Mouse (Mus musculus): Measurements from ENCODE around the gene Lrrc25. TPM values are rescaled to one million over a fixed set of nuclear protein-coding genes. Genes with fewer than 3 reads are reported as not detected.
A peak's percentile ranks its signal among the peaks of the same experiment; 100 is the strongest.

The Lrrc25 gene
- total and polyA plus RNA-seq, 2 experiments, result 1.4 to 7.0 TPM

GRCm38 (mm10) chr8:70628986-70629490 lies 13.1 kb downstream of the Lrrc25 start:
- H3K79me2 ChIP-seq (ENCODE audit: control insufficient read depth, insufficient read depth, low read length), result no peaks in the 10 kb centered on the region
- 70% methylated on average over 7 of the region's 7 CpGs for WGBS
- no peak for DNase-seq (ENCODE audit: extremely low read depth, low read depth, low spot score)
- TF ChIP-seq CTCF (IDR thresholded peaks at IDR 0.05; ENCODE audit: low read depth, low read length) (no peak), POLR2A (IDR thresholded peaks at IDR 0.05; ENCODE audit: extremely low read depth, insufficient read depth, low read length) (no peak)
- H3K27ac ChIP-seq (replicated peaks; ENCODE audit: insufficient read depth, low read depth, low read length), result no peak overlapping the region
- H3K9ac ChIP-seq (ENCODE audit: low read depth, low read length), result no peak overlapping the region
- no peak overlapping the region for H3K4me3 ChIP-seq (ENCODE audit: insufficient read depth, low read depth, low read length)
- H3K36me3 ChIP-seq (ENCODE audit: control insufficient read depth, insufficient read depth, low read length), result no peaks in the 10 kb centered on the region
- H3K4me1 ChIP-seq (ENCODE audit: control insufficient read depth, insufficient read depth, low read length), result peaks cover 18% of the 10 kb centered on the region
- no peaks in the 10 kb centered on the region for H3K27me3 ChIP-seq (ENCODE audit: control insufficient read depth, insufficient read depth, low read length)

GRCm38 (mm10) chr8:70629574-70630531 lies 13.9 kb downstream of the Lrrc25 start:
- H3K27ac ChIP-seq (replicated peaks; ENCODE audit: insufficient read depth, low read depth, low read length), result peak overlapping the region; percentile 75
- H3K9ac ChIP-seq (ENCODE audit: low read depth, low read length), result peak overlapping the region; percentile 68
- DNase-seq (ENCODE audit: extremely low read depth, low read depth, low spot score), result peak; percentile 75
- H3K27me3 ChIP-seq (ENCODE audit: control insufficient read depth, insufficient read depth, low read length), result no peaks in the 10 kb centered on the region
- TF ChIP-seq POLR2A (IDR thresholded peaks at IDR 0.05; ENCODE audit: extremely low read depth, insufficient read depth, low read length) (0 out of 2 replicates have a peak, but pooled peaks have one; percentile 11), CTCF (IDR thresholded peaks at IDR 0.05; ENCODE audit: low read depth, low read length) (peak; percentile 100)
- H3K36me3 ChIP-seq (ENCODE audit: control insufficient read depth, insufficient read depth, low read length), result no peaks in the 10 kb centered on the region
- H3K4me1 ChIP-seq (ENCODE audit: control insufficient read depth, insufficient read depth, low read length), result peaks cover 24% of the 10 kb centered on the region
- peak overlapping the region; percentile 44 for H3K4me3 ChIP-seq (ENCODE audit: insufficient read depth, low read depth, low read length)
- 5% methylated on average over 60 of the region's 60 CpGs for WGBS
- H3K79me2 ChIP-seq (ENCODE audit: control insufficient read depth, insufficient read depth, low read length), result no peaks in the 10 kb centered on the region

GRCm38 (mm10) chr8:70630532-70631381 lies 14.8 kb downstream of the Lrrc25 start:
- WGBS, result 1% methylated on average over 22 of the region's 22 CpGs
- Histone ChIP-seq H3K27me3 (ENCODE audit: control insufficient read depth, insufficient read depth, low read length) (no peaks in the 10 kb centered on the region), H3K4me3 (ENCODE audit: insufficient read depth, low read depth, low read length) (peak overlapping the region; percentile 70), H3K36me3 (ENCODE audit: control insufficient read depth, insufficient read depth, low read length) (no peaks in the 10 kb centered on the region), H3K79me2 (ENCODE audit: control insufficient read depth, insufficient read depth, low read length) (no peaks in the 10 kb centered on the region), H3K27ac (replicated peaks; ENCODE audit: insufficient read depth, low read depth, low read length) (peak overlapping the region; percentile 87), H3K4me1 (ENCODE audit: control insufficient read depth, insufficient read depth, low read length) (peaks cover 29% of the 10 kb centered on the region), H3K9ac (ENCODE audit: low read depth, low read length) (peak overlapping the region; percentile 86)
- DNase-seq (ENCODE audit: extremely low read depth, low read depth, low spot score), result peak; percentile 95
- no peak for TF ChIP-seq POLR2A (IDR thresholded peaks at IDR 0.05; ENCODE audit: extremely low read depth, insufficient read depth, low read length)
- TF ChIP-seq CTCF (IDR thresholded peaks at IDR 0.05; ENCODE audit: low read depth, low read length), result no peak

- peaks cover 29% of the 10 kb centered on the region for H3K4me1 ChIP-seq (ENCODE audit: control insufficient read depth, insufficient read depth, low read length)
- 7% methylated on average over 24 of the region's 24 CpGs for WGBS
- H3K36me3 ChIP-seq (ENCODE audit: control insufficient read depth, insufficient read depth, low read length), result no peaks in the 10 kb centered on the region
- H3K27ac ChIP-seq (replicated peaks; ENCODE audit: insufficient read depth, low read depth, low read length), result peak overlapping the region; percentile 90
- TF ChIP-seq POLR2A (IDR thresholded peaks at IDR 0.05; ENCODE audit: extremely low read depth, insufficient read depth, low read length) (peak; percentile 96), CTCF (IDR thresholded peaks at IDR 0.05; ENCODE audit: low read depth, low read length) (no peak)
- H3K27me3 ChIP-seq (ENCODE audit: control insufficient read depth, insufficient read depth, low read length), result no peaks in the 10 kb centered on the region
- no peaks in the 10 kb centered on the region for H3K79me2 ChIP-seq (ENCODE audit: control insufficient read depth, insufficient read depth, low read length)
- peak; percentile 89 for DNase-seq (ENCODE audit: extremely low read depth, low read depth, low spot score)
- peak overlapping the region; percentile 70 for H3K4me3 ChIP-seq (ENCODE audit: insufficient read depth, low read depth, low read length)
- H3K9ac ChIP-seq (ENCODE audit: low read depth, low read length), result peak overlapping the region; percentile 86
Measured at GRCm38 (mm10) chr8:70631436-70631835, 15.5 kb downstream of the Lrrc25 start.

GRCm38 (mm10) chr8:70632346-70632892 lies 16.5 kb downstream of the Lrrc25 start, which contains the start of gene Gdf15:
Gene Gdf15, minus strand, starts transcription at chr8:70632456.
- Histone ChIP-seq H3K4me3 (ENCODE audit: insufficient read depth, low read depth, low read length) (peak within 1 kb of the TSS; percentile 70), H3K27me3 (ENCODE audit: control insufficient read depth, insufficient read depth, low read length) (no peaks in the 10 kb centered on the region), H3K9ac (ENCODE audit: low read depth, low read length) (peak within 1 kb of the TSS; percentile 86), H3K27ac (replicated peaks; ENCODE audit: insufficient read depth, low read depth, low read length) (peak within 1 kb of the TSS; percentile 90), H3K79me2 (ENCODE audit: control insufficient read depth, insufficient read depth, low read length) (no peaks in the 10 kb centered on the region), H3K36me3 (ENCODE audit: control insufficient read depth, insufficient read depth, low read length) (no peaks in the 10 kb centered on the region), H3K4me1 (ENCODE audit: control insufficient read depth, insufficient read depth, low read length) (peaks cover 35% of the 10 kb centered on the region)
- peak; percentile 66 for DNase-seq (ENCODE audit: extremely low read depth, low read depth, low spot score)
- 32% methylated on average over 6 of the region's 6 CpGs for WGBS
- TF ChIP-seq POLR2A (IDR thresholded peaks at IDR 0.05; ENCODE audit: extremely low read depth, insufficient read depth, low read length) (no peak), CTCF (IDR thresholded peaks at IDR 0.05; ENCODE audit: low read depth, low read length) (no peak)

Measured in liver, adult 2 months (tissue).